Mouse (Mus musculus) spleen, adult 2 months (tissue): ENCODE data around the gene Cdk5rap3.

Experiments used
- CTCF ChIP-seq: fragments of 200-500 bp; IDR thresholded peaks from 2 replicates; pipeline ENCODE4 v1.5.1; 2011; ENCODE audit warnings: mild to moderate bottlenecking, inconsistent platforms; ENCODE audit not compliant: insufficient read depth, insufficient read length, insufficient replicate concordance; ENCODE audit errors: extremely low read depth
- POLR2A ChIP-seq: fragments of 200-500 bp; IDR thresholded peaks from 2 replicates; pipeline ENCODE4 v1.6.1; 2011; ENCODE audit warnings: low read depth, low read length, inconsistent platforms

DNA sequence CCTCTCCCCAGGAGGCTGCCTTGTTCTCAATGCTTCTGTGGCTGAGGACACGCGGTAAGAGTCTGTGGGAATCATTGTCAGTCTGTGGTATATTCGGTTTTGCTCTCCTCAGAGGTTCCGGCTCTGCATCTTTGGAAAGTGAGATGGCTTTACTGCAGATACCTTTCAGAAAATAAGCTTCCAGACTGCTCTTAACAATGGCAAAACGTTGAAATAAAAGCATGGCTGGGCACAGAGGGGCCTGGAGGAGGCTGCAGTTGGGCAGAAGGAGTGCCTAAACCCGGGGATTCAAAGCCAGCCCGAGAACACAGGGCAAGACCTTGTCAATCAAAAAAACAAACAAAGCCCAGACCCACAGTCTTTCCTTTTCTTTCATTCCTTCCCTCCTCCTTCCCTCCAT lies 36.9 kb downstream of the Cdk5rap3 start:
- TF ChIP-seq POLR2A (no peak), CTCF (no peak)
